Mouse (Mus musculus): ENCODE data around the gene Hba-a1.

DNA sequence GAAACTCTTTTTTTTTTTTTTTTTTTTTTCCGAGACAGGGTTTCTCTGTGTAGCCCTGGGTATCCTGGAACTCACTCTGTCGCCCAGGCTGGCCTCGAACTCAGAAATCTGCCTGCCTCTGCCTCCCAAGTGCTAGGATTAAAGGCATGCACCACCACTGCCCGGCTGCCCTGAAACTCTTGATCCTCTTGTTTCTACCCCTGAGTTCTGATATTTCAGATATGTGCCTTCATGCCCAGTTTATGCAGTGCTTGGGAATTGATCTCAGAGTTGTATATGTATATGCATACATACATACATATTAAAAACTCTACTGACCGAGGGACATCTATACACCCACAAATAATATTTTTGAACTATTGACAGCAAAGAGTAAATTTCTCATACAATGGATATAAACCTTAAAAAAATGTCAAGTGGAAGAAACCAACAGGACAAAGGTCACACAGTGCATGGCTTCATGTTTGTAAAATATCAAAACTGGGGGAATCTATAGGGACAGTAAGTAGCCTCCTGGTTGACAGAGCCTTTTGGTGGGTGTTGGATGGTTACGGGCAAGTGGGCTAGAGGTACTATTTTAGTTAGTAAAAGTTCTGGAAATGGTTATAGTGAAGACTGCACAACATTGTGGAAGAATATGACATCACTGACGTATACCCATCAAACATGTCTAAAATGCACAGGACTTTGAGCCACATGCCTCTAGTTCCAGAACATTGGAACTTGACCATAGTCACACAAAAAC is 1.9 kb downstream of the Hba-a1 start:
- TF ChIP-seq GATA1 (IDR thresholded peaks at IDR 0.05; ENCODE audit: low read length) (no peak), TAL1 (IDR thresholded peaks at IDR 0.05; ENCODE audit: low read length) (no peak)
